Mouse (Mus musculus): ENCODE measurements around the gene Adora2b. TPM values are rescaled to one million over a fixed set of nuclear protein-coding genes. Genes with fewer than 3 reads are reported as not detected.

Adora2b gene
- polyA plus RNA-seq, 1 experiment from 2014 or later = 4.2 TPM

GRCm38 (mm10) chr11:62249266-62250037 is 668 bp downstream of the Adora2b start:
- WGBS = 6% methylated on average over 35 of the region's 35 CpGs
- ATAC-seq (ENCODE audit: low FRiP score, low TSS enrichment) (no peak), DNase-seq (ENCODE audit: low spot score) (peak; percentile 27)
- TF ChIP-seq CTCF (IDR thresholded peaks at IDR 0.05; ENCODE audit: low read depth) (peak; percentile 50), EP300 (optimal IDR thresholded peaks at IDR 0.05) (no peak)
- Histone ChIP-seq H3K27me3 (ENCODE audit: control insufficient read depth, insufficient read depth, low read length) (no peaks in the 10 kb centered on the region), H3K4me3 (ENCODE audit: low read depth, low read length) (peak overlapping the region; percentile 60), H3K4me2 (replicated peaks; ENCODE audit: low read depth) (peak overlapping the region; percentile 98), H3K9me3 (ENCODE audit: control insufficient read depth, low read length) (no peaks in the 10 kb centered on the region), H3K4me1 (replicated peaks; ENCODE audit: control insufficient read depth, insufficient read depth) (no peaks in the 10 kb centered on the region), H3K36me3 (ENCODE audit: control insufficient read depth, insufficient read depth, low read length) (no peaks in the 10 kb centered on the region), H3K27ac (replicated peaks) (0 out of 2 replicates have a peak overlapping the region, but pooled peaks have one; percentile 14), H3K9ac (ENCODE audit: low read length) (peak overlapping the region; percentile 57)

GRCm38 (mm10) chr11:62251047-62251446 is 2.3 kb downstream of the Adora2b start:
- Histone ChIP-seq H3K4me3 (ENCODE audit: low read depth, low read length) (no peak overlapping the region), H3K4me2 (replicated peaks; ENCODE audit: low read depth) (peak overlapping the region; percentile 15), H3K27ac (replicated peaks) (no peak overlapping the region), H3K36me3 (ENCODE audit: control insufficient read depth, insufficient read depth, low read length) (no peaks in the 10 kb centered on the region), H3K9me3 (ENCODE audit: control insufficient read depth, low read length) (no peaks in the 10 kb centered on the region), H3K9ac (ENCODE audit: low read length) (no peak overlapping the region), H3K4me1 (replicated peaks; ENCODE audit: control insufficient read depth, insufficient read depth) (no peaks in the 10 kb centered on the region), H3K27me3 (ENCODE audit: control insufficient read depth, insufficient read depth, low read length) (no peaks in the 10 kb centered on the region)
- no peak for TF ChIP-seq CTCF (IDR thresholded peaks at IDR 0.05; ENCODE audit: low read depth)
- TF ChIP-seq EP300 (optimal IDR thresholded peaks at IDR 0.05) = no peak
- WGBS = 39% methylated on average over 11 of the region's 11 CpGs
- ATAC-seq (ENCODE audit: low FRiP score, low TSS enrichment) = peak; percentile 43; the same call in 1 of the 2 replicates
- peak; percentile 30 for DNase-seq (ENCODE audit: low spot score)

- H3K27me3 ChIP-seq (ENCODE audit: control insufficient read depth, insufficient read depth, low read length) = no peaks in the 10 kb centered on the region
- H3K4me2 ChIP-seq (replicated peaks; ENCODE audit: low read depth) = no peak overlapping the region
- no peak overlapping the region for H3K4me3 ChIP-seq (ENCODE audit: low read depth, low read length)
- no peaks in the 10 kb centered on the region for H3K4me1 ChIP-seq (replicated peaks; ENCODE audit: control insufficient read depth, insufficient read depth)
- no peak overlapping the region for H3K9ac ChIP-seq (ENCODE audit: low read length)
- DNase-seq (ENCODE audit: low spot score) = peak; percentile 41
- ATAC-seq (ENCODE audit: low FRiP score, low TSS enrichment) = no peak
- 58% methylated on average over 5 of the region's 5 CpGs for WGBS
- no peaks in the 10 kb centered on the region for H3K36me3 ChIP-seq (ENCODE audit: control insufficient read depth, insufficient read depth, low read length)
- TF ChIP-seq EP300 (optimal IDR thresholded peaks at IDR 0.05) (no peak), CTCF (IDR thresholded peaks at IDR 0.05; ENCODE audit: low read depth) (no peak)
- no peak overlapping the region for H3K27ac ChIP-seq (replicated peaks)
- no peaks in the 10 kb centered on the region for H3K9me3 ChIP-seq (ENCODE audit: control insufficient read depth, low read length)
Measured at GRCm38 (mm10) chr11:62253380-62253779, 4.6 kb downstream of the Adora2b start.

GRCm38 (mm10) chr11:62259214-62259613 is 10.4 kb downstream of the Adora2b start:
- H3K9me3 ChIP-seq (ENCODE audit: control insufficient read depth, low read length) = no peaks in the 10 kb centered on the region
- no peak overlapping the region for H3K4me3 ChIP-seq (ENCODE audit: low read depth, low read length)
- no peaks in the 10 kb centered on the region for H3K27me3 ChIP-seq (ENCODE audit: control insufficient read depth, insufficient read depth, low read length)
- no peak for TF ChIP-seq CTCF (IDR thresholded peaks at IDR 0.05; ENCODE audit: low read depth)
- no peak for TF ChIP-seq EP300 (optimal IDR thresholded peaks at IDR 0.05)
- DNase-seq (ENCODE audit: low spot score) (no peak), ATAC-seq (ENCODE audit: low FRiP score, low TSS enrichment) (no peak)
- no peaks in the 10 kb centered on the region for H3K4me1 ChIP-seq (replicated peaks; ENCODE audit: control insufficient read depth, insufficient read depth)
- H3K4me2 ChIP-seq (replicated peaks; ENCODE audit: low read depth) = no peak overlapping the region
- WGBS = 53% methylated on average over 5 of the region's 5 CpGs
- no peak overlapping the region for H3K9ac ChIP-seq (ENCODE audit: low read length)
- no peak overlapping the region for H3K27ac ChIP-seq (replicated peaks)
- H3K36me3 ChIP-seq (ENCODE audit: control insufficient read depth, insufficient read depth, low read length) = no peaks in the 10 kb centered on the region

- 0 out of 2 replicates have a peak, but pooled peaks cover 2% of the 10 kb centered on the region for H3K4me1 ChIP-seq (replicated peaks; ENCODE audit: control insufficient read depth, insufficient read depth)
- no peak for ATAC-seq (ENCODE audit: low FRiP score, low TSS enrichment)
Measured at GRCm38 (mm10) chr11:62263599-62263998, 14.8 kb downstream of the Adora2b start.

GRCm38 (mm10) chr11:62264018-62264417 is 15.2 kb downstream of the Adora2b start:
- no peak for DNase-seq (ENCODE audit: low spot score)
- no peak overlapping the region for H3K4me2 ChIP-seq (replicated peaks; ENCODE audit: low read depth)
- H3K27me3 ChIP-seq (ENCODE audit: control insufficient read depth, insufficient read depth, low read length) = no peaks in the 10 kb centered on the region
- 0 out of 2 replicates have a peak, but pooled peaks cover 2% of the 10 kb centered on the region for H3K4me1 ChIP-seq (replicated peaks; ENCODE audit: control insufficient read depth, insufficient read depth)
- H3K9me3 ChIP-seq (ENCODE audit: control insufficient read depth, low read length) = no peaks in the 10 kb centered on the region
- H3K36me3 ChIP-seq (ENCODE audit: control insufficient read depth, insufficient read depth, low read length) = 0 out of 2 replicates have a peak, but pooled peaks cover 3% of the 10 kb centered on the region
- 58% methylated on average over 7 of the region's 7 CpGs for WGBS
- no peak overlapping the region for H3K27ac ChIP-seq (replicated peaks)
- no peak for ATAC-seq (ENCODE audit: low FRiP score, low TSS enrichment)
- H3K9ac ChIP-seq (ENCODE audit: low read length) = no peak overlapping the region
- no peak overlapping the region for H3K4me3 ChIP-seq (ENCODE audit: low read depth, low read length)
- TF ChIP-seq CTCF (IDR thresholded peaks at IDR 0.05; ENCODE audit: low read depth) (no peak), EP300 (optimal IDR thresholded peaks at IDR 0.05) (no peak)

More at GRCm38 (mm10) chr11:62263599-62263998, 14.8 kb downstream of the Adora2b start:
- Histone ChIP-seq H3K9ac (ENCODE audit: low read length) (no peak overlapping the region), H3K4me3 (ENCODE audit: low read depth, low read length) (no peak overlapping the region), H3K9me3 (ENCODE audit: control insufficient read depth, low read length) (no peaks in the 10 kb centered on the region), H3K27me3 (ENCODE audit: control insufficient read depth, insufficient read depth, low read length) (no peaks in the 10 kb centered on the region), H3K36me3 (ENCODE audit: control insufficient read depth, insufficient read depth, low read length) (0 out of 2 replicates have a peak, but pooled peaks cover 3% of the 10 kb centered on the region), H3K4me2 (replicated peaks; ENCODE audit: low read depth) (no peak overlapping the region), H3K27ac (replicated peaks) (no peak overlapping the region)
- no peak for DNase-seq (ENCODE audit: low spot score)
- TF ChIP-seq EP300 (optimal IDR thresholded peaks at IDR 0.05) = no peak
- 73% methylated on average over 7 of the region's 7 CpGs for WGBS

All from stomach, postnatal 0 days (tissue).